In genomic region chr19:40499141-40499540, GRCm38 (mm10) we compare ENCODE assay signal across 9 mouse cellular contexts. TPM values are rescaled to one million over a fixed set of nuclear protein-coding genes. Genes with fewer than 3 reads are reported as not detected.
A peak's percentile ranks its signal among the peaks of the same experiment; 100 is the strongest.
DNase-seq lines count a peak whose midpoint lies in the region; ATAC-seq lines count a peak whose summit lies in the region.
"Had no signal": no experiment of that assay in that cellular context is flagged by ENCODE, and none has a peak within 500 bp of the region (broad histone marks: within the 10 kb centered on the region; RNA-seq: fewer than 3 reads in every experiment).

No protein-coding gene starts in this region.

- H3K27ac ChIP-seq in forebrain, embryonic 13.5 days = peak overlapping the region; percentile 12; the same call in 1 of the 2 replicates
- H3K27ac ChIP-seq in forebrain, embryonic 11.5 days (ENCODE audit: low read depth, low read length) = no peak overlapping the region
- H3K27ac ChIP-seq in liver, embryonic 16.5 days (ENCODE audit: low read length) = peak overlapping the region; percentile 56

- H3K36me3 ChIP-seq in forebrain, embryonic 13.5 days (ENCODE audit: poor library complexity, severe bottlenecking) = peaks cover 19% of the 10 kb centered on the region; the same call in 1 of the 2 replicates
- H3K36me3 ChIP-seq in forebrain, embryonic 11.5 days (ENCODE audit: control insufficient read depth, insufficient read depth, low read length) = no peaks in the 10 kb centered on the region
- H3K36me3 ChIP-seq in liver, embryonic 16.5 days (ENCODE audit: control insufficient read depth, insufficient read depth) = no peaks in the 10 kb centered on the region

- DNase-seq in forebrain, embryonic 11.5 days (ENCODE audit: low spot score) = no peak
- peak; percentile 54 to 59 for DNase-seq in lung, adult 18-20 months
- no peak for DNase-seq in lung, postnatal 4 days
- peak; percentile 75 for DNase-seq in heart, adult 8-10 months (ENCODE audit: low spot score)

- H3K4me1 ChIP-seq in forebrain, embryonic 13.5 days = peaks cover 7% of the 10 kb centered on the region
- H3K4me1 ChIP-seq in forebrain, embryonic 11.5 days (replicated peaks; ENCODE audit: control insufficient read depth, insufficient read depth, low read length) = no peaks in the 10 kb centered on the region
- peaks cover 17% of the 10 kb centered on the region for H3K4me1 ChIP-seq in liver, embryonic 16.5 days (ENCODE audit: control insufficient read depth, low read depth, low read length)

- no peak overlapping the region for H3K4me2 ChIP-seq in forebrain, embryonic 13.5 days
- no peak overlapping the region for H3K4me2 ChIP-seq in forebrain, embryonic 11.5 days (ENCODE audit: low read depth, low read length, severe bottlenecking)
- H3K4me2 ChIP-seq in liver, embryonic 16.5 days (ENCODE audit: low read depth, low read length) = no peak overlapping the region

- H3K27me3 ChIP-seq in forebrain, embryonic 13.5 days = no peaks in the 10 kb centered on the region
- no peaks in the 10 kb centered on the region for H3K27me3 ChIP-seq in forebrain, embryonic 11.5 days (ENCODE audit: control insufficient read depth, insufficient read depth, low read length)
- no peaks in the 10 kb centered on the region for H3K27me3 ChIP-seq in liver, embryonic 16.5 days (ENCODE audit: control insufficient read depth, insufficient read depth, low read depth, low read length)

- H3K9ac ChIP-seq in forebrain, embryonic 13.5 days = no peak overlapping the region
- no peak overlapping the region for H3K9ac ChIP-seq in forebrain, embryonic 11.5 days (ENCODE audit: low read length)
- H3K9ac ChIP-seq in liver, embryonic 16.5 days (ENCODE audit: low read depth, low read length) = no peak overlapping the region
- H3K9ac ChIP-seq: liver, embryonic 14.5 days had no signal

- H3K4me3 ChIP-seq in forebrain, embryonic 13.5 days = no peak overlapping the region
- no peak overlapping the region for H3K4me3 ChIP-seq in forebrain, embryonic 11.5 days (ENCODE audit: low read depth, low read length)
- no peak overlapping the region for H3K4me3 ChIP-seq in liver, embryonic 16.5 days (ENCODE audit: low read depth, low read length)

- 78% methylated on average over 8 of the region's 8 CpGs for WGBS in forebrain, embryonic 13.5 days
- 89% methylated on average over 8 of the region's 8 CpGs for WGBS in forebrain, embryonic 11.5 days
- 59% methylated on average over 8 of the region's 8 CpGs for WGBS in liver, embryonic 16.5 days (ENCODE audit: insufficient replicate concordance)

- no peaks in the 10 kb centered on the region for H3K9me3 ChIP-seq in forebrain, embryonic 13.5 days (replicated peaks)
- H3K9me3 ChIP-seq in forebrain, embryonic 11.5 days (ENCODE audit: control insufficient read depth, low read length) = no peaks in the 10 kb centered on the region
- no peaks in the 10 kb centered on the region for H3K9me3 ChIP-seq in liver, embryonic 16.5 days (replicated peaks; ENCODE audit: control insufficient read depth, low read length)

- no peak for ATAC-seq in forebrain, embryonic 13.5 days
- ATAC-seq in forebrain, embryonic 11.5 days (replicated peaks; ENCODE audit: low FRiP score) = no peak
- no peak for ATAC-seq in liver, embryonic 16.5 days (ENCODE audit: low read depth)
- ATAC-seq in monocyte, adult 5-6 weeks (replicated peaks; ENCODE audit: insufficient number of reproducible peaks, low FRiP score, low TSS enrichment, poor library complexity, severe bottlenecking) = no peak
- no peak for ATAC-seq in erythroblast, adult 5-6 weeks (replicated peaks; ENCODE audit: low FRiP score, poor library complexity, severe bottlenecking)

RNA-seq across cellular contexts. Expression of gene Sorbs1, which starts 14.4 kb away (rescaled TPM):
- polyA plus RNA-seq in forebrain, embryonic 13.5 days (2015; fragmentation: Nextera tagmentation; extraction: Ambion mirVana) = 84.1 and 84.9 TPM in 2 replicates
- polyA plus RNA-seq in forebrain, embryonic 11.5 days (2014; fragmentation: Nextera tagmentation; extraction: Ambion mirVana) = 62.3 and 66.0 TPM in 2 replicates
- 100 to 1,000 TPM; 758 to 979 (median 853) TPM for total RNA-seq in heart, adult 8-10 months (2022)
- 37.7 and 39.6 TPM in 2 replicates for polyA plus RNA-seq in liver, embryonic 16.5 days (2015; fragmentation: Nextera tagmentation; extraction: Ambion mirVana)
- 12.4 to 20.6 TPM (median 19.8 TPM) in 3 replicates for total RNA-seq in monocyte, adult 5-6 weeks (2017)
- 28.8 and 41.5 TPM in 2 replicates for total RNA-seq in erythroblast, adult 5-6 weeks (2015; ENCODE audit: low replicate concordance)
- 45.9 and 46.2 TPM in 2 replicates for total RNA-seq in erythroblast, adult 5-6 weeks (2017; ENCODE audit: low replicate concordance)

Comparison
In these comparisons a context has a peak if more than half of its experiments do, and no peak if none do; other contexts are left out.
1. DNase-seq: peak in lung, adult 18-20 months (2 of 2) and heart, adult 8-10 months (single experiment); none in forebrain, embryonic 11.5 days (single experiment) and lung, postnatal 4 days (0 of 2).
2. RNA of gene Sorbs1, which starts 14.4 kb away (total RNA-seq): 758 to 979 TPM in heart, adult 8-10 months; 28.8 to 46.2 TPM in erythroblast, adult 5-6 weeks and 12.4 to 20.6 TPM in monocyte, adult 5-6 weeks; every median in the first group is over 10 times any median in the second.